Mouse (Mus musculus) gonadal fat pad, adult 2 months (tissue): Measurements from ENCODE around the gene Zrsr1. TPM values are rescaled to one million over a fixed set of nuclear protein-coding genes. Genes with fewer than 3 reads are reported as not detected.

Source experiments
- DNase-seq: peaks from one replicate; pipeline ENCODE4 v3.0.0-alpha.2; 2012; ENCODE audit warnings: low read depth
- polyA plus RNA-seq: library from polyadenylated mRNA; depleted of rRNA; stranded (reverse); fragments of >200 nt; gene quantifications from 2 replicates; pipeline ENCODE4 v1.2.3, GENCODE M21; 2012; rRNA removed

The Zrsr1 gene
- polyA plus RNA-seq, 1 experiment: 7.5 TPM

DNA sequence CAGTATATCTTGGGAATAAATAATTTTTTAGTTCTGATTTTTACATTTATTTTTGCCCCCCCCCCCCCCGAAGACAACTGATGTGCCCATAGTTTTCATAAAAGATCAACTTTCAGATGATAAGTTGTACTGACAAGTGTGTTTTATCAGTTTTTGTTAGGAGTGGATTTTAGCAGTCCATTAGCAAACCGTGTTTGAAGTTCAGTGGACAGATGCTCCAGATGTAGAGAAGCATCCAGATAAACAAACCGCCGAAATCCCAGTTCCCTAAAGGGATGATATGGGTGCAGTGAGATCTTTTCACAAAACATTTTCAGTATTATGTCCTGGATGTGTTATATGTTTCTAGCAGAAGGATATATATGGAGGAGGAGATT lies 37.0 kb downstream of the Zrsr1 start:
- no peak for DNase-seq

DNA sequence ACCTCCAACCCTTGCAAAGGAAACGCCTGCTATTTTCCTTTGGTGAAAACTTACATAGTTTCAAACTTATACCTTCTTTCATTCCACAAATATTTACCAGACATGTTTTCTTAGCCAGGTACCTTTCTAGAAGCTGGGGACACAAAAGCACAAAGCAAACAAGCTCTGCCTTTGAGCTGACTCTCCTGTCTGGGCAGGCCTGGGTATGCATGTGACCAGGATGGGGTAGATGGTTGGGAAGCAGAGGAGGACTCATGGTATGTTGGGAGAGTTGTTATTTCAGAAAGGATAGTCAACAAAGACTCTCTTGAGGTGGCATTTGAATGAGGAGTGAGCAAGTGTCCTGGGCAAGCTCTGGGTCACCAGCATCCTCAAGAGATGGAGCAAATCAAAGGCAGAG lies 41.3 kb downstream of the Zrsr1 start:
- no peak for DNase-seq

DNA sequence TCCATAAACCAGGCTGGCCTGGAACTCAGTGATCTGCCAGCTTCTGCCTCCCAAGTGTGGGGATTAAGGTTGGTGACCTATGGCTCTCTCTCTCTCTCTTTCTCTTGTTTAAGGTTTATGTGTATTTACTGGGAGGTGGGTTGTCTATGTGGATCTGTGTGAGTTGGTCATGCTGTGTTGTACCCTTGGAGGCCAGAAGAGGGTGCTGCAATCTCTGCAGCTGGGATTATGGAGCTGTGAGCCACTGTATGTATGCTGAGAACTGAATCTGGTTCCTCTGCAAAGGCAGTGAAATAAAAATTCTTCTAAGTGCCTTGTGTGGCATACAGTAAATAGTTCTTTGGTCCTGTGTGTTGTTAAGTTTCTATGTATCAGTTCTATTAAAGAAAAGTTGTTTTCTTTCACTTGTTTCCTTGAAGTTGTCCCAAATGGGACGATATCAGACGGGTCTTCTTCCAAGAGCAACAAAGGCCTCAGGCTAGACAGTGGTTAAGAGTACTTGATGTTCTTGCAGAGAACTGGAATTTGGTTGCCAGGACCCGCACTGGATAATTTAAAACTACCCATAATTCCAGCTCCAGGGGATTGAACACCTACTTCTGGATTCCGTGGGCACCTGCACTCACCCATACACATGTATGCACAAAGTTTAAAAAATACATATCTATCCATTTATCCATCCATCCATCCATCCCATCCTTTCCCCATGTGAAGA lies 41.9 kb downstream of the Zrsr1 start:
- no peak for DNase-seq

DNA sequence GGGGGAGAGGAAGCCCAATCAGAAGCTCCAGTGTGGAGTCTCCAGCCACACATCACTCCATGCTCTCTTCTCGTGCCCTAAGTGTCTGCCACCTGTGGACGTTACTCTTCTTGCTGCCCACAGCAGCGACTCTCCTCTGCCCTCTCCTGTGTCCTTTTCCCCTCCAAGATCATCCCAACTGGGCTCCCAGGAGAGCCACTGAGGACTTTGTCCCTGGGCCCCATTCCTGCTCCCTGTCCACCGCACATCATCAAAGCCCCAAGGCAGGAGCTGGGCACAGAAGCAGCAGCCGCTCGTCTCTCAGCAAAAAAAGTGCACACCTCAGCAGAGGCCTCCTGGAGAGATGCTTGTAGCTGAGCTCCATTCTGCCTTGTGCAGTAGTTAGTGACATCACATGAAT lies 43.2 kb downstream of the Zrsr1 start:
- no peak for DNase-seq

DNA sequence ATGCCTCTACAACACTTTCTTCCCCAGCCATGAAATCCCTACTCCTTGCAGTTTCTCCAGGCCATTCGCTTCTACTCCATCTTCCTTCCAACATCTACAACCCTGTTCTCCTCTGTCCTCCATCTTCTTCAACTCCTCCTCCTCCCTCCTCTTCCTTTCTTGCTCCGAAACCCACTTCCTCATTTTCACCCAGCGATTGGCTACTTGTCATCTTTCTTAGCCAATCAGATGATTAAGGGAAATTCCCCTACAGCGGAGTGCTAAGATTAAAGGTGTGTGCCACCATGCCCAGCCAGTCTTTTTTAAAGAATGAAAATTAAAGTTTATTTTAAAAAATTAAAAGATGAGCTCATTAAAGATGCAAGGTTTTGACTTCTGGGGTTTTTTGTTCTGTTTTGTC lies 46.1 kb downstream of the Zrsr1 start:
- DNase-seq: no peak

DNA sequence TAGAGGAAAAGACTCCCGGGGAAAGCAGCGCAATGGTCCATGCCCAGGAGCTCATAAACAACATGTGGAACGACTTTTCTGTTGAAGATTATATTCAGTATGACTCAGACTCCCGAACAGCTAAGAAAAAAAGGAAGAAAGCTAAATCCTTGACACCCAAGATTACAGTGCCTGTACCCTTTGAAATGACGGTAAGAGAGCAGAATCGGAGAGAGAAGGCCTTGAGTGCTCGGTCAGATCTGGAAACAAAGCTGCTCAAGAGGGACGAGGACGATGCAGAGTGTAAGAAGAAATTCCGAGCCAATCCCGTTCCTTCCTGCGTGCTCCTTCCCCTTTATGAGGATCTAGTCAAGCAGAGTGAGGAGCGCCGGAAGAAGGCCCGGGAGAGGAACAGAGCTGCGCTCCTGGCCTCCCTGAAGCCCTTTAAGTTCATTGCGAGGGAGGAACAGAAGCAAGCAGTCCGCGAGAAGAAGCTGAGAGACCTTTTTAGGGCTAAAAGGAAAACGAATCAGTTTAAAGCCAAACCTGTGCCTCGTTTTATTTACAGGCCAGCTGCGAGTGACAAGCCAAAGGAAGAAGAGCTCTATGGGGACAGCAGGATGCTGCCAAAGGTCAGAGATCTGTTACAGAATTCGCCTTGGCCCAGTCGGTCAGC lies 48.4 kb downstream of the Zrsr1 start:
- no peak for DNase-seq

DNA sequence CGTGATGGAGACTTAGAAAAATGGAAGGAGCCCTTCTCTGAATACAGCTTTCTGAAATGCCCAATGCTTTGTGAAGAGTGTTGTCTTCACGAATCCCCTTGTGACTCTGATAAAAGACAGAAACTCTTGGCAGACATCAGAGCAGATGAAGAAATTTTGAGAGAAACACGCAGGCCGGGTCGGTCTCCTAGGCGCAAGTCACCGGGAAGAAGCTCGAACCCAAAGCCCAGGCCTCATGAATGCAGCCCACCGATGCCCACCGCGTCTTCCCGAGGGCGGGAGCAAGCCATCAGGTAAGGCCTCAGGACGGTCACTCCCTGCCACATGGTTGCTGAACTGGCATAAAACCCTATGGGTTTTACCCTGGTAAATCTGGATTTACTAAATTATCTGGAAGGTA lies 49.0 kb downstream of the Zrsr1 start:
- DNase-seq: no peak

DNA sequence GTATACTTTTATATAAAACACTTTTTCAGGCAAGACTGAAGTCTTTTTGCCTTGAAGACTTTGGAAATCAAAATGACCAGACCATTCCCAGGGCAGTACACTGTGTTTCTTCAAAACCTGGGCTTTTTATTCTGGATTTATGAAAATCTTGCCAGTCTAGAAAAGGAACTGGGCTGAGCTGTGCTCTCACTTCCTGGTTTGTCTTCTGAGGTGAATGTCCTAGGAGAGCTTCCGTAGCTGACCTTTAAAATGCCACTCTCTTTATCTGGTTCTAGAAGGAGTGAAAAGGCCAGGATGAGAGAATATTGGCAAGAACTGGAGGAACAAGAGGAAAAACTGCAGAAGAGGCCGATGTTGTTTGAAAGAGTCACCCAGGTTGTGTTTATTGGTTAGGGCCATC lies 51.4 kb downstream of the Zrsr1 start:
- no peak for DNase-seq

DNA sequence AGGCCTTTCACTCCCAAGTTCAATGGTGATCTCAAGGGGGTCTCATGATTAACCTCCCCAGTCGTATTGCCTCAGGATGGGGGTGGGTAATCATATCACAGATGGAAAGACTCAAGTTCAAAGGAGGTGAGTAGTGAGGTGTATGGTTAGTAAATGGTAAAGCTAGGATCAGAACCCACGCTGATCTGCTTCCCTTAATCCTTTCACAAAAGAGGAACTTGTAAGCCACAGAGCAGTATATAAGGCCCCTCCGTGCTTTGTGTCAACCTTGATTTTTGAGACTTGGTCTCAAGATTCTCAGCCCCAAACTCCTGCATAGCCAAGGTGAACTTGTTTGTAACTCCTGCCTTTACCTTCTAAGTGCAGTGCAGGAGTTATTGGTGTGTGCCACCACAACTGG lies 52.4 kb downstream of the Zrsr1 start:
- DNase-seq: no peak

Other genes starting within 250 kb of the Zrsr1 start
- 6.7 and 8.1 TPM in 2 replicates for gene B3gnt2, start 111.0 kb upstream of the Zrsr1 start, polyA plus RNA-seq
- 0.49 TPM in 1 of 2 replicates, not detected in the other for gene Gm28048, start 10.1 kb downstream of the Zrsr1 start, polyA plus RNA-seq
- 15.6 and 16.4 TPM in 2 replicates for gene Commd1, start 10.4 kb downstream of the Zrsr1 start, polyA plus RNA-seq
- 78.2 and 148 TPM in 2 replicates for gene Cct4, start 18.5 kb downstream of the Zrsr1 start, polyA plus RNA-seq
- gene Fam161a, start 35.5 kb downstream of the Zrsr1 start, polyA plus RNA-seq: 2.5 and 2.8 TPM in 2 replicates